Mouse (Mus musculus) embryonic facial prominence, embryonic 13.5 days (tissue): ENCODE measurements at regions not wholly inside any gene's neighbourhood (a gene's known extent, or its start where the extent isn't known, plus 50 kb on each side); places are given as distances from the start of the nearest gene placed in this dataset.

Experiments
- ATAC-seq: fragments of 200-750 bp; cut with Nextera tagmentation; 2 replicates; pipeline ENCODE4 v1.8.0; 2017; ENCODE audit warnings: low read depth; ENCODE audit not compliant: insufficient number of reproducible peaks, insufficient read depth, low FRiP score, low TSS enrichment
- H3K27ac ChIP-seq: fragments of 300-500 bp; sonication (generic); 2 replicates; pipeline ENCODE4 v1.5.1; 2015; ENCODE audit warnings: moderate library complexity, mild to moderate bottlenecking, inconsistent platforms
- H3K27me3 ChIP-seq: fragments of 300-500 bp; sonication (generic); 2 replicates; pipeline ENCODE4 v1.6.1; 2015; ENCODE audit warnings: mild to moderate bottlenecking, inconsistent platforms
- H3K36me3 ChIP-seq: fragments of 300-500 bp; sonication (generic); 2 replicates; pipeline ENCODE4 v1.6.1; 2015; ENCODE audit warnings: mild to moderate bottlenecking, inconsistent platforms
- H3K4me1 ChIP-seq: fragments of 300-500 bp; sonication (generic); 2 replicates; pipeline ENCODE4 v1.6.1; 2015; ENCODE audit warnings: inconsistent platforms
- H3K4me2 ChIP-seq: fragments of 300-500 bp; sonication (generic); 2 replicates; pipeline ENCODE4 v1.6.1; 2015; ENCODE audit warnings: moderate library complexity, mild to moderate bottlenecking, inconsistent platforms
- H3K4me3 ChIP-seq: fragments of 300-500 bp; sonication (generic); 2 replicates; pipeline ENCODE4 v1.5.1; 2015; ENCODE audit warnings: mild to moderate bottlenecking, inconsistent platforms
- H3K9ac ChIP-seq: fragments of 300-500 bp; sonication (generic); 2 replicates; pipeline ENCODE4 v1.6.1; 2015; ENCODE audit warnings: mild to moderate bottlenecking, inconsistent platforms
- H3K9me3 ChIP-seq: fragments of 300-500 bp; sonication (generic); 2 replicates; pipeline ENCODE4 v1.6.1; 2016; ENCODE audit warnings: inconsistent platforms
- WGBS: fragments of 180-500 bp; shearing (Covaris S2); methylation state at CpG from one replicate; pipeline ENCODE4 v1.1.7; 2015; ENCODE audit warnings: mixed read lengths; 5-methylcytosine and 5-hydroxymethylcytosine counted together

DNA sequence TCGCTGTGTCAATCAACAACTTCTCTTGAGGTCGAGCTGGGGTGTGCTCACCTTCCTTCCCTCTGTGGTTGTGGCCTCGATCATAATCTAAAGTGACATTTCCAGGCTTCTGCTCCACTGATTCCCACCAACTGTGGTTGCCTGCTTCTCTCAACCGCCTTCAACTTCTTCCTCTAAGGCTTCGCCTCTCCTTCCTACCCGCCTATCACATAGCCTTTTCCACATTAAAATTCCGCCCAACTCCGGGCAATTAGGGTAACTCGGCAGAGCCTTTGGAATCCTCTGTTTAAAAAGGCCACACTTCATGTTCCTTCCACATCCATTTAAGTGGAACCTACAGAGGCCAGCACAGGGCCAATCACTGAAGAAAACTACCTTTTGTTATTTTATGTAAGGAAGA is 238.4 kb downstream of the Cxcl12 start:
- Histone ChIP-seq H3K4me3 (no peak overlapping the region), H3K36me3 (no peaks in the 10 kb centered on the region), H3K9ac (no peak overlapping the region), H3K9me3 (no peaks in the 10 kb centered on the region), H3K27ac (no peak overlapping the region), H3K4me2 (no peak overlapping the region), H3K4me1 (peaks cover 15% of the 10 kb centered on the region; the same call in 1 of the 2 replicates), H3K27me3 (no peaks in the 10 kb centered on the region)
- no peak for ATAC-seq
- WGBS, result 69% methylated on average over 9 of the region's 9 CpGs

DNA sequence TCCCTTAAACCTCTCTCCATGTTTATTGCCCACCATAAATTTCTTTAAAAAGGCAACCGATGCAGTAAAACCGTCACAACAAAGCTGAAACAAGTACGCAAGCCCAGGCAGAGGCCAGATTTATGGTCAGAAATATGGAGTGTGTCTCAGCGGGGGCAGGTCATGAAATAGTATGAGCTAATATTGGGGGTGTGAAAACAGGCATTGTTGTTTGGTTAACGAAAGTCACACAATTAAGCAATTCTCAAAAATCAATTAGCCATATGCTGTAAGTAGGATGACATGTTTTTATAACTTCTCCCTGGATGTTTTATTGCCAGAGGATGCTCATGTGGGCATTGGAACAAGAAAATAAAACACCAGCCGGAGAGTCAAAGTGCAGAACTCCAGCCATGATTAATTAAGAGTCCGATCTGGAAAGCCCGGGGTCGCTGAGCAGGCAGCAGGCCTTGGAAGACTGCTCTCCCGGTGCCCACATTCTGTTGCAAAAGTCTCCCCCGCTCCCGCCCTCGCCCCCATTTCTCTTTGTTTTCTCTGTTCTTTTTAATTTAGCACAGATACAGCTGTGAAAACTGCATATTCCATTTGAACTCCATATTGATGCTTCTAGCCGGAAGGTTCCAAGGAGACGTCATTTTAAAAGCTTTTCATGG is 239.0 kb downstream of the Cxcl12 start:
- Histone ChIP-seq H3K36me3 (no peaks in the 10 kb centered on the region), H3K27me3 (no peaks in the 10 kb centered on the region), H3K9me3 (no peaks in the 10 kb centered on the region), H3K4me3 (no peak overlapping the region), H3K27ac (no peak overlapping the region), H3K9ac (no peak overlapping the region), H3K4me2 (no peak overlapping the region), H3K4me1 (peaks cover 15% of the 10 kb centered on the region; the same call in 1 of the 2 replicates)
- no peak for ATAC-seq
- WGBS, result 66% methylated on average over 15 of the region's 15 CpGs

DNA sequence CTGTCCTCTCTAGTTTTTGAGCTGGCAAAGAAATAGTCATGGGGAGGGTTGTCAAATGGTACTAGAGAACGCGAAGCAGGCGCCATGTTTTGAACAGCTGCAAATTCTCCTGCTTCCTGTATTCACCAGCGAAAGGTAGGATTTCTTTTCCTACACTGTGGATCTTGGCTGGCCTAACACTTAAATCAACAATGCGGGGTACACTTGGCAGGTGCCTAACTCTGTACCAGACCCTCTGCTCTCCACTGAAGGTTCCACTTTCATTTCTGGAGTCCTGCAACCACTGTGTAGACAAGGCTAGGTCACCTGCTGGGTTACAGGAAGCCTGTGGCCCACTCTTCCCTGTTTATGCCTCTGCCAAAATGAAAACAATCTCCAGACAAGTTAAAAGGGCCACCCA is 239.6 kb downstream of the Cxcl12 start:
- Histone ChIP-seq H3K27me3 (no peaks in the 10 kb centered on the region), H3K4me3 (no peak overlapping the region), H3K4me2 (no peak overlapping the region), H3K9me3 (no peaks in the 10 kb centered on the region), H3K4me1 (peaks cover 15% of the 10 kb centered on the region; the same call in 1 of the 2 replicates), H3K36me3 (no peaks in the 10 kb centered on the region), H3K9ac (no peak overlapping the region), H3K27ac (no peak overlapping the region)
- WGBS, result 83% methylated on average over 5 of the region's 5 CpGs
- no peak for ATAC-seq

GRCm38 (mm10) chr6:117408971-117409783 is 240.8 kb downstream of the Cxcl12 start:
- no peak overlapping the region for H3K4me2 ChIP-seq
- H3K9me3 ChIP-seq, result no peaks in the 10 kb centered on the region
- no peak overlapping the region for H3K9ac ChIP-seq
- H3K4me1 ChIP-seq, result peaks cover 15% of the 10 kb centered on the region; the same call in 1 of the 2 replicates
- H3K36me3 ChIP-seq, result no peaks in the 10 kb centered on the region
- no peak overlapping the region for H3K4me3 ChIP-seq
- H3K27me3 ChIP-seq, result no peaks in the 10 kb centered on the region
- ATAC-seq, result no peak
- no peak overlapping the region for H3K27ac ChIP-seq
- 74% methylated on average over 11 of the region's 11 CpGs for WGBS

DNA sequence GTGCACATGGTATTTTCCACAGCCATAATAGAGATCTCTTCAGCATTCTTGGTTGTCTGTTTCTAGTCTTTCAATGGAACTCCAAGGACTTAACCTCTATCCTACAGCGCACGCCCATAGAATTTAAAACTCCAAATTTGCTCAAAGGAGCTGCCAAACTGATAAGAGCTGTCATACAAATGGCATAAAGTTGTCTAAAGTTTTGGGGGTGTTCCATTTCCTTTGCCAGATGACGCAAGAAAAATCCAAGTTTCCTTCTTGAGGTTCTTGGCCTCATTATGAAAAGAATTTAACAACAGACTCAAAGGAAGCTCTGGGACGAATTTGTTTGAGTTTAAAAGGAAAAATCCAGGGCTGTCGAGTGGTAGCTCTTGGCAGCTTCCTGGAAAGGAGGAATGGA is 246.6 kb downstream of the Cxcl12 start:
- Histone ChIP-seq H3K4me1 (no peaks in the 10 kb centered on the region), H3K4me3 (no peak overlapping the region), H3K27me3 (no peaks in the 10 kb centered on the region), H3K27ac (no peak overlapping the region), H3K36me3 (no peaks in the 10 kb centered on the region), H3K9me3 (no peaks in the 10 kb centered on the region), H3K9ac (no peak overlapping the region), H3K4me2 (no peak overlapping the region)
- 60% methylated on average over 5 of the region's 5 CpGs for WGBS
- no peak for ATAC-seq

DNA sequence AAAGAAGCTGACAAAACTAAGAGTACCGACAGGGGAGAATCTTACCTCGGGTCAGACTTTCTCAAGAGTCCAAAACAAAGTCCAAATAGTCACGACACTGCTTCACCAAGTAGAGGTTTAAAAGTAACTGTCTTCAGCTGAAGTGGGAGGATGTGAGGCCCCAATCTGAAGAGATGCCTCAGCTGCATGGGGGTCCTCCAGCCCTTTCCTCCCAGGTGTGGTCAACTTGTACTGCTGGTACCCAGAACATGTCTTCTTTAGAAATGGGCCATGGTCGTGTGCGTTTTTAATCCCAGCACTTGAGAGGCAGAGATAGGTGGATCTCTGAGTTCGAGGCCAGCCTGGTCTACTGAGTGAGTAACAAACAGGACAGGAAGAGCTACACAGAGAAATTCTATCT is 247.6 kb downstream of the Cxcl12 start:
- no peak overlapping the region for H3K9ac ChIP-seq
- no peak overlapping the region for H3K4me3 ChIP-seq
- H3K27me3 ChIP-seq, result no peaks in the 10 kb centered on the region
- no peak overlapping the region for H3K27ac ChIP-seq
- no peak overlapping the region for H3K4me2 ChIP-seq
- 84% methylated on average over 6 of the region's 6 CpGs for WGBS
- no peak for ATAC-seq
- no peaks in the 10 kb centered on the region for H3K36me3 ChIP-seq
- no peaks in the 10 kb centered on the region for H3K9me3 ChIP-seq
- H3K4me1 ChIP-seq, result no peaks in the 10 kb centered on the region

GRCm38 (mm10) chr6:117416461-117416860 is 248.1 kb downstream of the Cxcl12 start:
- H3K9ac ChIP-seq, result no peak overlapping the region
- H3K27me3 ChIP-seq, result no peaks in the 10 kb centered on the region
- H3K36me3 ChIP-seq, result no peaks in the 10 kb centered on the region
- no peak overlapping the region for H3K4me3 ChIP-seq
- no peak overlapping the region for H3K27ac ChIP-seq
- no peak for ATAC-seq
- no peaks in the 10 kb centered on the region for H3K4me1 ChIP-seq
- 60% methylated on average over 5 of the region's 5 CpGs for WGBS
- H3K9me3 ChIP-seq, result no peaks in the 10 kb centered on the region
- no peak overlapping the region for H3K4me2 ChIP-seq

- no peaks in the 10 kb centered on the region for H3K27me3 ChIP-seq
- H3K36me3 ChIP-seq, result no peaks in the 10 kb centered on the region
- H3K4me1 ChIP-seq, result peaks cover 19% of the 10 kb centered on the region
- no peak for ATAC-seq
- no peak overlapping the region for H3K27ac ChIP-seq
- H3K4me3 ChIP-seq, result no peak overlapping the region
- 50% methylated on average over 10 of the region's 10 CpGs for WGBS
- no peak overlapping the region for H3K4me2 ChIP-seq
- H3K9me3 ChIP-seq, result no peaks in the 10 kb centered on the region
- H3K9ac ChIP-seq, result no peak overlapping the region
Observed at GRCm38 (mm10) chr6:117422846-117423573, 254.7 kb downstream of the Cxcl12 start.

- H3K27ac ChIP-seq, result no peak overlapping the region
- no peaks in the 10 kb centered on the region for H3K9me3 ChIP-seq
- H3K4me2 ChIP-seq, result no peak overlapping the region
- no peak for ATAC-seq
- WGBS, result 93% methylated on average over 5 of the region's 5 CpGs
- H3K27me3 ChIP-seq, result no peaks in the 10 kb centered on the region; the same call in 1 of the 2 replicates
- peaks cover 40% of the 10 kb centered on the region for H3K4me1 ChIP-seq
- no peak overlapping the region for H3K4me3 ChIP-seq
- H3K9ac ChIP-seq, result no peak overlapping the region
- H3K36me3 ChIP-seq, result no peaks in the 10 kb centered on the region
Observed at GRCm38 (mm10) chr6:117426363-117426762, 258.0 kb downstream of the Cxcl12 start.

GRCm38 (mm10) chr6:117427351-117428142 is 259.2 kb downstream of the Cxcl12 start:
- 38% methylated on average over 12 of the region's 12 CpGs for WGBS
- no peak for ATAC-seq
- peaks cover 51% of the 10 kb centered on the region for H3K4me1 ChIP-seq
- no peaks in the 10 kb centered on the region; the same call in 1 of the 2 replicates for H3K27me3 ChIP-seq
- no peak overlapping the region for H3K27ac ChIP-seq
- H3K36me3 ChIP-seq, result no peaks in the 10 kb centered on the region
- H3K4me2 ChIP-seq, result no peak overlapping the region
- H3K9ac ChIP-seq, result no peak overlapping the region
- H3K4me3 ChIP-seq, result no peak overlapping the region
- H3K9me3 ChIP-seq, result no peaks in the 10 kb centered on the region

GRCm38 (mm10) chr6:117428441-117428840 is 260.1 kb downstream of the Cxcl12 start:
- no peak overlapping the region for H3K27ac ChIP-seq
- H3K9ac ChIP-seq, result no peak overlapping the region
- H3K27me3 ChIP-seq, result no peaks in the 10 kb centered on the region; the same call in 1 of the 2 replicates
- H3K4me1 ChIP-seq, result peaks cover 45% of the 10 kb centered on the region
- 30% methylated on average over 11 of the region's 11 CpGs for WGBS
- H3K4me2 ChIP-seq, result no peak overlapping the region
- H3K4me3 ChIP-seq, result no peak overlapping the region
- no peaks in the 10 kb centered on the region for H3K9me3 ChIP-seq
- no peak for ATAC-seq
- H3K36me3 ChIP-seq, result no peaks in the 10 kb centered on the region
